ENCODE assay signal across 7 mouse cellular contexts in genomic region chr2:92012768-92013445, GRCm38 (mm10). TPM values are rescaled to one million over a fixed set of nuclear protein-coding genes. Genes with fewer than 3 reads are reported as not detected.
DNase-seq lines count a peak whose midpoint lies in the region; ATAC-seq and TF ChIP-seq lines count a peak whose summit lies in the region.

No protein-coding gene starts in this region.

- ATAC-seq in stomach, postnatal 0 days (ENCODE audit: low FRiP score, low TSS enrichment) = peak; percentile 36; the same call in 1 of the 2 replicates

- no peak overlapping the region for H3K4me2 ChIP-seq in stomach, postnatal 0 days (replicated peaks; ENCODE audit: low read depth)

- 0 out of 2 replicates have a peak, but pooled peaks cover 2% of the 10 kb centered on the region for H3K27me3 ChIP-seq in ES-Bruce4 (ENCODE audit: control insufficient read depth, insufficient read depth, low read length, poor library complexity, severe bottlenecking)
- 0 out of 2 replicates have a peak, but pooled peaks cover 4% of the 10 kb centered on the region for H3K27me3 ChIP-seq in limb, embryonic 10.5 days (ENCODE audit: low read depth, poor library complexity, severe bottlenecking)
- no peaks in the 10 kb centered on the region for H3K27me3 ChIP-seq in stomach, postnatal 0 days (ENCODE audit: control insufficient read depth, insufficient read depth, low read length)

- TF ChIP-seq POLR2A in ES-Bruce4 (IDR thresholded peaks at IDR 0.05; ENCODE audit: insufficient read depth, low read length) = no peak

- H3K9ac ChIP-seq in ES-Bruce4 (ENCODE audit: low read depth, poor library complexity, severe bottlenecking) = no peak overlapping the region
- no peak overlapping the region for H3K9ac ChIP-seq in stomach, postnatal 0 days (ENCODE audit: low read length)

- 0 out of 2 replicates have a peak, but pooled peaks have one; percentile 55 for TF ChIP-seq EP300 in ES-Bruce4 (IDR thresholded peaks at IDR 0.05; ENCODE audit: insufficient read depth, low read depth, low read length)
- no peak for TF ChIP-seq EP300 in stomach, postnatal 0 days (optimal IDR thresholded peaks at IDR 0.05)

- no peak overlapping the region for H3K4me3 ChIP-seq in ES-Bruce4 (ENCODE audit: low read depth, low read length)
- 0 out of 2 replicates have a peak overlapping the region, but pooled peaks have one; percentile 6 for H3K4me3 ChIP-seq in limb, embryonic 10.5 days
- H3K4me3 ChIP-seq in stomach, postnatal 0 days (ENCODE audit: low read depth, low read length) = no peak overlapping the region
- no peak overlapping the region for H3K4me3 ChIP-seq in layer of hippocampus, adult 2 months

- peak; percentile 94 for DNase-seq in NIH3T3 (ENCODE audit: low read depth)
- peak; percentile 71 to 73 for DNase-seq in heart, adult 9 months (ENCODE audit: low spot score in 2 of 2)
- DNase-seq in limb, embryonic 10.5 days (ENCODE audit: low spot score) = peak; percentile 50
- DNase-seq in stomach, postnatal 0 days (ENCODE audit: low spot score) = peak; percentile 56
- DNase-seq in layer of hippocampus, adult 2 months (ENCODE audit: low spot score in 2 of 2) = no peak
- no peak for DNase-seq in cerebellum, postnatal 4 days (ENCODE audit: low spot score in 2 of 2)

- H3K36me3 ChIP-seq in ES-Bruce4 (ENCODE audit: control insufficient read depth, insufficient read depth, low read length, poor library complexity, severe bottlenecking) = no peaks in the 10 kb centered on the region
- no peaks in the 10 kb centered on the region for H3K36me3 ChIP-seq in limb, embryonic 10.5 days
- no peaks in the 10 kb centered on the region for H3K36me3 ChIP-seq in stomach, postnatal 0 days (ENCODE audit: control insufficient read depth, insufficient read depth, low read length)

- H3K4me1 ChIP-seq in ES-Bruce4 (ENCODE audit: control insufficient read depth, insufficient read depth, low read length) = peaks cover 3% of the 10 kb centered on the region
- peaks cover 26% of the 10 kb centered on the region for H3K4me1 ChIP-seq in limb, embryonic 10.5 days
- H3K4me1 ChIP-seq in stomach, postnatal 0 days (replicated peaks; ENCODE audit: control insufficient read depth, insufficient read depth) = peaks cover 13% of the 10 kb centered on the region

- 15% methylated on average over 8 of the region's 8 CpGs for WGBS in limb, embryonic 10.5 days
- WGBS in stomach, postnatal 0 days = 32% methylated on average over 8 of the region's 8 CpGs

- no peak overlapping the region for H3K27ac ChIP-seq in ES-Bruce4 (ENCODE audit: insufficient read depth, low read length)
- peak overlapping the region; percentile 72 for H3K27ac ChIP-seq in limb, embryonic 10.5 days
- peak overlapping the region; percentile 67 for H3K27ac ChIP-seq in stomach, postnatal 0 days (replicated peaks)
- H3K27ac ChIP-seq in layer of hippocampus, adult 2 months = no peak overlapping the region

- H3K9me3 ChIP-seq in ES-Bruce4 (replicated peaks; ENCODE audit: control insufficient read depth, insufficient read depth, low read length, poor library complexity, severe bottlenecking) = no peaks in the 10 kb centered on the region
- H3K9me3 ChIP-seq in limb, embryonic 10.5 days (replicated peaks) = no peaks in the 10 kb centered on the region
- H3K9me3 ChIP-seq in stomach, postnatal 0 days (ENCODE audit: control insufficient read depth, low read length) = no peaks in the 10 kb centered on the region

- TF ChIP-seq CTCF in ES-Bruce4 (IDR thresholded peaks at IDR 0.05; ENCODE audit: low read depth, low read length) = no peak
- no peak for TF ChIP-seq CTCF in stomach, postnatal 0 days (IDR thresholded peaks at IDR 0.05; ENCODE audit: low read depth)
- no peak for TF ChIP-seq CTCF in layer of hippocampus, adult 2 months (conservative IDR thresholded peaks at IDR 0.05)

RNA-seq across cellular contexts. Expression of gene Creb3l1, which starts 11.4 kb away (rescaled TPM):
- polyA plus RNA-seq in ES-Bruce4 (2011; ENCODE audit: insufficient read depth, insufficient read length, low read depth, missing spikeins) = 10.5 and 10.9 TPM in 2 replicates
- polyA plus RNA-seq in limb, embryonic 10.5 days (2016; fragmentation: Nextera tagmentation; extraction: Ambion mirVana) = 0.45 and 1.1 TPM in 2 replicates
- polyA plus RNA-seq in stomach, postnatal 0 days (2015; fragmentation: Nextera tagmentation; extraction: Ambion mirVana) = 13.2 and 15.6 TPM in 2 replicates
- 1 to 10 TPM; 3.2 to 3.6 TPM for total RNA-seq in layer of hippocampus, adult 2 months (2021)

RNA-seq across cellular contexts. Expression of gene Dgkz, which starts 37.2 kb away (rescaled TPM):
- polyA plus RNA-seq in ES-Bruce4 (2011; ENCODE audit: insufficient read depth, insufficient read length, low read depth, missing spikeins) = 28.1 and 29.6 TPM in 2 replicates
- polyA plus RNA-seq in limb, embryonic 10.5 days (2016; fragmentation: Nextera tagmentation; extraction: Ambion mirVana) = 57.3 and 59.9 TPM in 2 replicates
- 18.6 and 23.2 TPM in 2 replicates for polyA plus RNA-seq in stomach, postnatal 0 days (2015; fragmentation: Nextera tagmentation; extraction: Ambion mirVana)
- 100 to 1,000 TPM; 513 to 526 TPM for total RNA-seq in layer of hippocampus, adult 2 months (2021)

Comparison
In these comparisons a context has a peak if more than half of its experiments do, and no peak if none do; other contexts are left out.
1. H3K27ac ChIP-seq: peak in limb, embryonic 10.5 days (single experiment) and stomach, postnatal 0 days (single experiment); none in ES-Bruce4 (single experiment) and layer of hippocampus, adult 2 months (single experiment).
2. DNase-seq: peak in NIH3T3 (single experiment), heart, adult 9 months (2 of 2), limb, embryonic 10.5 days (single experiment) and stomach, postnatal 0 days (single experiment); none in layer of hippocampus, adult 2 months (0 of 2) and cerebellum, postnatal 4 days (0 of 2).